Mouse (Mus musculus): ENCODE measurements at regions not wholly inside any gene's neighbourhood (a gene's known extent, or its start where the extent isn't known, plus 50 kb on each side); places are given as distances from the start of the nearest gene placed in this dataset.

DNA sequence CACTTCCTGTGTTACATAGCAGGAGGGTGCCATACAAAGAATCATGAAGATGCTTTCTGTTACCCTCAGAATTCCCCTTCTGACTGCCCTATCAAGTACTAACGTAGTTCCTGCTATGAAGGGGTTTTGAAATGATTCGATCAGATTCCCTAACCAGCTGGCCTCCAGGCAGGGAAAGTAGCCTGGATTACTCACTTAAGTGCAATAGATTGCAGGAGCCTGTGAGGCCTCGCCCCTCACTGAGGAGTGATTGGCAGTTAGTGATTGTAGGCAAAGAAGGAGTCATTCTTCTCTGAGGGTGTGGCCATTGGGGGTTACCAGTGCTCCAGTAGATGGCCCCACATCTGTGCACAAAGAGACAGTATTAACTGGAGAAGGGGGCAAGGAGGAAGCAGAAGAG lies 122.1 kb upstream of the Sox9 start:
- H3K4me2 ChIP-seq: no peak overlapping the region
- WGBS: 78% methylated on average over 3 of the region's 3 CpGs
- ATAC-seq (replicated peaks): no peak

DNA sequence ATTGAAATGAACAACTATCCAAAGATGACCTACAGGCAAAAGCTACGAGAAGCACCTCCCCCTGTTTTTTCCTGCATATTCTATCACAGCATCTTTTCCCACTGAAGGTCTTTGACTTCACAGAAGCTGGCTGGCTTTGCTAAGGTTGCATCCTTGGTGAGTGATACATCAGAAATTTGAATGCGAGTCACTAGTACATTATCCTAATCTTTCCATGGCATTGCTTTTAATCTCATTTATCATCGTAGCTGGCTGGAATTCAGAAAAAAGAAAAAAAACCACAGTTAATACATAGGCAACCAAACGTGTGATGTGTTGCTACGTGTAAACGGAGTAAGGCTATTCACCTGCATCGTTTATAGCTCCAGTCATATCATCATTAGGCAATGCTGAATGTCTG lies 120.6 kb upstream of the Sox9 start:
- 66% methylated on average over 7 of the region's 7 CpGs for WGBS
- Histone ChIP-seq H3K4me3 (no peak overlapping the region), H3K9ac (no peak overlapping the region), H3K36me3 (replicated peaks) (no peaks in the 10 kb centered on the region), H3K27me3 (replicated peaks) (no peaks in the 10 kb centered on the region), H3K4me1 (peaks cover 8% of the 10 kb centered on the region; the same call in 1 of the 2 replicates), H3K27ac (no peak overlapping the region), H3K9me3 (no peaks in the 10 kb centered on the region), H3K4me2 (no peak overlapping the region)
- no peak for ATAC-seq (replicated peaks)

More for the DNA sequence above, 122.1 kb upstream of the Sox9 start:
- Histone ChIP-seq H3K9me3 (no peaks in the 10 kb centered on the region), H3K9ac (no peak overlapping the region), H3K4me3 (no peak overlapping the region), H3K36me3 (replicated peaks) (no peaks in the 10 kb centered on the region), H3K4me1 (peaks cover 8% of the 10 kb centered on the region; the same call in 1 of the 2 replicates), H3K27ac (no peak overlapping the region), H3K27me3 (replicated peaks) (no peaks in the 10 kb centered on the region)

DNA sequence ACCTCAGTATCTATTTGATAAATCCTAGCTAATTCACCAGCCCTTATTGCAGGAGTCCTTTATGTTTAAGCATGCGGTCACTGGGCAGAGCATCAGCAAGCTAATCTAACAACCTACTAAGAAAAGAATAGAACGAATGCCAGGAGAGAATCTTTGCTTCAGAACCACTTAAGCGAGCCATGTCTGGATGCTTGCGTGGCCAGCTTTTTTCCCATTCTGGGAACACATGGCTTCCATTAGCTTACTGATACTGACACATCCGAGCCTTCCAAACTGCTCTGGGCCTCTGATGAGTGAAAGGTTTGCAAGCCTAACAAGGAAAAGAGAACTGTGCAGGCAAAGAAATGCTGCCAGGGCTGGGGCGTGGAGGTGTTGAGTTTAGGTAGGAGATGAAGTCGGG lies 114.7 kb upstream of the Sox9 start:
- no peaks in the 10 kb centered on the region for H3K27me3 ChIP-seq (replicated peaks)
- H3K4me1 ChIP-seq: no peaks in the 10 kb centered on the region
- H3K4me3 ChIP-seq: no peak overlapping the region
- no peaks in the 10 kb centered on the region for H3K9me3 ChIP-seq
- H3K27ac ChIP-seq: no peak overlapping the region
- ATAC-seq (replicated peaks): no peak
- H3K36me3 ChIP-seq (replicated peaks): no peaks in the 10 kb centered on the region
- H3K9ac ChIP-seq: no peak overlapping the region
- H3K4me2 ChIP-seq: no peak overlapping the region
- 94% methylated on average over 7 of the region's 7 CpGs for WGBS

DNA sequence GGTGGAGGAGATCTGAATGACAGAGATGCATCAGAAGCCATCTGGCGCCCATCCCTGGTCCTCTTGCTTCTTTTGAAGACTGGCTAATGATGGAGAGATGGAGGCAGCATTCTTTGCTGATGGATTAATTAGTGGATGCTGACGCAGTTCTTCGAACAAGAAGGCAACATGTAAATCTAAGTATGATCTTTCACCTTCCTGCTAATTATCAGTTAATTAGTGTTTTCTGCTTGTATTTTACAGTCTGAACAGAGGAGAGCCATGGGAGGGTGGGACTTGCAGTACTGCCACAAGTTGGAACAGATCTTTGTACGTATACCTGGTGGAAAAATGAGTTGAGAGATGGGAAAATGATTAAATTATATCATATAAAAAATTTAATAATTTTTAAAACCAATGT lies 109.9 kb upstream of the Sox9 start:
- 77% methylated on average over 4 of the region's 4 CpGs for WGBS
- Histone ChIP-seq H3K4me2 (no peak overlapping the region), H3K9me3 (no peaks in the 10 kb centered on the region), H3K9ac (no peak overlapping the region), H3K36me3 (replicated peaks) (no peaks in the 10 kb centered on the region), H3K4me1 (no peaks in the 10 kb centered on the region), H3K27ac (no peak overlapping the region), H3K27me3 (replicated peaks) (no peaks in the 10 kb centered on the region), H3K4me3 (no peak overlapping the region)
- no peak for ATAC-seq (replicated peaks)

DNA sequence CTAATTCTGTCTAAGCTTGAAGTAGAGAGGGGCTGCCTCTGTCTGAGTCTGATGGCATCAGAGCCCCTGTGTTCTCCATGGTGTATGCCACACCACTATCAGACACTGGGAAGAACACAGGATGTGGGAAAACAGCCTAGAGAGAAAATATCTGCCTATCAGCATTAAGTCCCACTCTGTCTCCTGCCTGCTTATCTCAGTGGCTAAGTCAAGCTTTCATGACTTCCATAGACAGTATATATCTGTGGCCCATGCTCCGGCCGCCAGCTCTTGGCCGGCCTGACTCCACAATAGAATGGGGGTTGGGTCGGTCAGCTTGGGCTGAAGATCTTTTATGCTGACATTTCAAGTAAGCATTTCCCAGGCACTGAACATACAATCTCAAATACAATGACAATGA lies 92.0 kb upstream of the Sox9 start:
- no peak overlapping the region for H3K27ac ChIP-seq
- 88% methylated on average over 4 of the region's 4 CpGs for WGBS
- no peak for ATAC-seq (replicated peaks)

DNA sequence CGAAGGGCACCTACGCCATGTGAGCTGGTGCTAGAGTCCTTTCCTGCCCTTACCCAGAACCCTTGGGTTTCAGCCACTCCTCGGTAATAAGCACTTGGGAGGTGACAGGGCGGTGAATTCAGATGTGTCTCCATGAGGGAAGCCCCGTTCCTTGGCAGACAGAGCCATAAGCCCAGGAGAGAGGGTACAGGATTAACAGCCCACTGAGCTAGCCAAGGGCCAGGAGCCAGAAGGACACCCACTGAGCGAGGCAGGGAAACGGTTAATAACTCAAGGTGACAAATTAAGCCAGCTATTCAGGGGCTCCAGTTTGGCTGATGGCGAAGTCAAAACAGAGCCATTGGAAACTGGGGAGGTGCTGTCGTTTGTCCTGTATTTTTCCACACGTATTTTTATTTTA lies 75.9 kb upstream of the Sox9 start:
- H3K27ac ChIP-seq: no peak overlapping the region
- no peak overlapping the region for H3K9ac ChIP-seq
- no peaks in the 10 kb centered on the region for H3K27me3 ChIP-seq (replicated peaks)
- WGBS: 72% methylated on average over 10 of the region's 10 CpGs
- H3K4me2 ChIP-seq: no peak overlapping the region
- H3K4me3 ChIP-seq: no peak overlapping the region
- H3K4me1 ChIP-seq: 0 out of 2 replicates have a peak, but pooled peaks cover 5% of the 10 kb centered on the region
- no peaks in the 10 kb centered on the region for H3K9me3 ChIP-seq
- ATAC-seq (replicated peaks): no peak
- H3K36me3 ChIP-seq (replicated peaks): no peaks in the 10 kb centered on the region

More for the DNA sequence above, 92.0 kb upstream of the Sox9 start:
- Histone ChIP-seq H3K27me3 (replicated peaks) (no peaks in the 10 kb centered on the region), H3K9me3 (no peaks in the 10 kb centered on the region), H3K9ac (no peak overlapping the region), H3K4me2 (no peak overlapping the region), H3K4me1 (no peaks in the 10 kb centered on the region), H3K36me3 (replicated peaks) (no peaks in the 10 kb centered on the region), H3K4me3 (no peak overlapping the region)

DNA sequence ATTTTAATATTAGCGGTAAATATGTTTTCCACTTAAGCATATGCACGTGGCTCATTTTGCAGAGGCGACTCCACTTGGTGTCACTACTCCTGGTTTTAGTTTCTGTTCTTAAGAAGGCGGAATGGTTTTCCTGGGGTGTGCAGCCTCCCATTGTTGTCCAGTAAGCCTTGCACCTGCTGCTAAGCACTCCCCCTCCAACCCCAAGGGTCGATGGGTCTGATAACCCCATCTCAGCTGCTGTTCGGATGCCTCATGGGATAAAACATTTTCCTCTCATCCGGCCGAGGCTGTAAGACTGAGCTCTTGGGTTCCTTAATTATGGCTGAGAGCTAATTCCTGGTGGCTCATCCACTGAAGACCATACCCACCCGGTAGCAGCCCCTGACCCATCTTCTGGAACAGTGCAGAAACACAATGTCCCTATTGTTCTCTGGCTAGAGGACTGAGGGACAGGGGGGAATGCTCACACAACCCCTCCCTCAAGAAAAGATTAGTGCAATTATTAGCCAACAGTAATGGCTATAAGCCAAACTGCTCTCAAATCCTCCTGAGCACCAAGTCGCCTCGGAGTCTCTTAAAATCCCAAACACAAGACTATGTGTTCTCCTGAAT lies 73.8 kb upstream of the Sox9 start:
- no peak overlapping the region for H3K4me3 ChIP-seq
- H3K27ac ChIP-seq: no peak overlapping the region
- H3K36me3 ChIP-seq (replicated peaks): no peaks in the 10 kb centered on the region
- H3K9me3 ChIP-seq: no peaks in the 10 kb centered on the region
- H3K9ac ChIP-seq: no peak overlapping the region
- 21% methylated on average over 11 of the region's 11 CpGs for WGBS
- ATAC-seq (replicated peaks): no peak; the same call in 1 of the 2 replicates
- H3K4me1 ChIP-seq: 0 out of 2 replicates have a peak, but pooled peaks cover 5% of the 10 kb centered on the region
- H3K4me2 ChIP-seq: no peak overlapping the region
- H3K27me3 ChIP-seq (replicated peaks): no peaks in the 10 kb centered on the region

DNA sequence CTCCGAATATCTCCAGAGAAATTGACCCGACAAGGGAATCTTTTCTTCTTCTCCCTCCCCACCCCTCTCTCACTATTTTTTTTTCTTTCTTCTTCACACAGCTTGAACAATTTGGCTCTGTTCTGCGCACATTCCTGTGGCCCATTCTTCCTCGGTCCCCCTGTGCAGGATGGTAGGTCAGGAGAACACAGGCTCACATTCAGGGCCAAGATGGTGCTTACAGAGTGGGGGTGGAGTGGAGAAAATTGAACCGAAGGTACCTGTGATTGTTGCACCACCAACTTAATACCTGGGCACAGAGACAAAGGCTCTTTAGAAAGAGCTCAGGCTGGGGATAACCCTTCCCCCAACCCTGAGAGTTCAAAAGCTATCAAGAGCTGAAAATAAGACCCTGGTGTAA lies 70.4 kb upstream of the Sox9 start:
- ATAC-seq (replicated peaks): no peak
- Histone ChIP-seq H3K4me1 (0 out of 2 replicates have a peak, but pooled peaks cover 5% of the 10 kb centered on the region), H3K9me3 (no peaks in the 10 kb centered on the region), H3K36me3 (replicated peaks) (no peaks in the 10 kb centered on the region), H3K9ac (no peak overlapping the region), H3K4me3 (no peak overlapping the region), H3K27ac (no peak overlapping the region), H3K4me2 (no peak overlapping the region), H3K27me3 (replicated peaks) (no peaks in the 10 kb centered on the region)
- 63% methylated on average over 5 of the region's 5 CpGs for WGBS

DNA sequence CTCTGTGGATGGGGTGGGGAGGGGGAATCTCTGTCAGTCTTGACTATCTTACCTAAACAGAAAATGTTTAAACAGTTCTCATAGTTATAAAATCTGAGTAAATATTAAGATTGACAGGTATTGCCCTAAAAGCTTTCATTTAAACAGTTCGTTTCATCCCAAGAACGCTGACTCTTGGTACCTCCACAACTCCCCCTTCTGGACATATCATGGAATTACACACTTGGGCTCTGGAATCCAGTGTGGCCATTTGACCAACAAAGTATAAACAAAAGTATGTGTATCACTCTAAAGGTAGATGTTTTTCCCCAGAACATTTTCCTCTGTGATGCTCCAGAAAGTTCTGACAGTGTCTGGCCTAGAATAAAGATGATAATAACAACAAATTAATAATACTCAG lies 63.5 kb upstream of the Sox9 start:
- 82% methylated on average over 2 of the region's 2 CpGs for WGBS
- H3K27me3 ChIP-seq (replicated peaks): no peaks in the 10 kb centered on the region
- H3K4me1 ChIP-seq: no peaks in the 10 kb centered on the region
- no peak overlapping the region for H3K9ac ChIP-seq
- H3K4me2 ChIP-seq: no peak overlapping the region
- no peak for ATAC-seq (replicated peaks)
- H3K36me3 ChIP-seq (replicated peaks): no peaks in the 10 kb centered on the region
- no peak overlapping the region for H3K27ac ChIP-seq
- no peak overlapping the region for H3K4me3 ChIP-seq
- no peaks in the 10 kb centered on the region for H3K9me3 ChIP-seq

DNA sequence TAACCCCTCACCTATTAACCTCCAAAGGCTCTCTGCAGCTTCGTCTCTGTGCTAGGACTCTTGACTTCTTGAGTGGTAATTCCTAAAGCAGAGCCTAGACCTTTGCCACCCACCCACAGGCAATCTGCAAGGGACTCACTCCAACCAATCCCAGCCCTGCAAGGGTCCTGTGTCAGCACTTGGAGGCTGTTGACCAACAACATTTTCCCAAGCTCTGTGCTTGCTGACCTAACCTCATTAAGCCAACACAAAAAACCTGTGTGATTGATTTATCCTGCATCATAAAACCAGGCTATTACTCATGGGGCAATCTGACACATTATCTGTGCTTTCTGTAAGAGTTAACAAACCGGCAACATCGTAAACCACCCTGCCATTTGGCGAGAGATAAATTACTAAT lies 61.4 kb upstream of the Sox9 start:
- no peak overlapping the region for H3K4me3 ChIP-seq
- no peak overlapping the region for H3K27ac ChIP-seq
- no peak overlapping the region for H3K9ac ChIP-seq
- no peaks in the 10 kb centered on the region for H3K27me3 ChIP-seq (replicated peaks)
- no peak for ATAC-seq (replicated peaks)
- no peaks in the 10 kb centered on the region for H3K9me3 ChIP-seq
- no peaks in the 10 kb centered on the region for H3K4me1 ChIP-seq
- H3K36me3 ChIP-seq (replicated peaks): no peaks in the 10 kb centered on the region
- WGBS: 89% methylated on average over 4 of the region's 4 CpGs
- H3K4me2 ChIP-seq: no peak overlapping the region

DNA sequence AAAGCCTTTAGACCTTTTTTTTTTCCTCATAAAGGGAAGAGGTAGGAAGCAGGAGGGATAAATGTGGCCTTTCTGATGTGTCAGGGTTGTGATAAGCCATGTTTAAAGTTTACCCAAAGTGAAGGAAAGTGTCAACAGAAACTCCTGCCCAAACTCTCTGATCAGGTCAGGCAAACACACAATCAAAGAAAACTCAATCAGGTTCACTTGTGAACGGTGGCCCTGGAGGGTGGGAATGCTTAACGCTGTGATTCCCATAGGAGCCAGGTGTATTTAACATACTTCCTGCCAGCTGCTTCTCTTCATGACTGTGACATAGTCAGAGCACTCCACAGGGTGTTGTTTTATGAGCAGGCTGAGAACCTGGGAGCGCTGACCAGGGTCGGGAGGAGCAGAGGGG lies 59.1 kb upstream of the Sox9 start:
- Histone ChIP-seq H3K9me3 (no peaks in the 10 kb centered on the region), H3K27me3 (replicated peaks) (no peaks in the 10 kb centered on the region), H3K27ac (no peak overlapping the region), H3K9ac (no peak overlapping the region), H3K4me3 (no peak overlapping the region), H3K4me1 (no peaks in the 10 kb centered on the region), H3K36me3 (replicated peaks) (no peaks in the 10 kb centered on the region), H3K4me2 (no peak overlapping the region)
- no peak for ATAC-seq (replicated peaks)
- 77% methylated on average over 4 of the region's 4 CpGs for WGBS

DNA sequence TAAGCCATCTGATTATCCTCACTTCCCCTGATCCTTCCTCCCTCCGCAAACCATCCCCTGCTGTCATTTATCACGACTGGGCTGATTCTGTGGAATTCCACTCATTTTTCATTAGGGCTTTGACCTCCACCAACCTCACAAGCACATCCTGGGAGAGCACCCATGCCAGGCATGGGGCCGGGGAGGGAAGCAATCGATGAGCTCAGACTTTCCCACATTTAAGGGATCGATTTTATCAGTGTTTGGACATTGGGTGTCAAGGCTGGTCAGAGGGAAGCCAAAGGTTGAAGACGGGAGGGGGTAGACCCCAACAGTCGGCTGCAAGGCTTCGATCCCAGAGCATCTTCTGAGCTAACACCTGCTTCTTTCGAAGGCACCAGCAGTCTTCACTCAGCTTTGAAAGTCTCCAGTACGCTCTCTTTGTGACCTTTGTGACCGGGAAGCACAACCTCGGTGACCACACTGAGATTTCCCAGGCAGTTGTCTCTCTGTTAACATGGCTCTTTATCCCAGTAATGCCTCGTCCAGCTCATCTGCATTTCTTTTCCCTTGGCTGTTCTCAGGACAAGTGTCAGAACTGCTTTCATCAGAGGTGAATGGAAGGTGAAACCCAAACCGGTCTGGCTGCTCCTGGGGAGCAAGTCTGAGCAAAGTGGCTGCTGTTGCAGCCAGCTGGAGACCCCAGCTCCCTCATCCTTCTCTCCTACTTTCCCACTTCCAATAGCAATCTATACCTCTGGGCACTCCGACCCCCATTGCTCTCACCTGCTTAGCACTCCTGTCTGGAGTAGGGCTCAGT lies 53.7 kb upstream of the Sox9 start:
- no peak overlapping the region for H3K4me3 ChIP-seq
- no peaks in the 10 kb centered on the region for H3K36me3 ChIP-seq (replicated peaks)
- no peak for ATAC-seq (replicated peaks)
- H3K9ac ChIP-seq: no peak overlapping the region
- no peaks in the 10 kb centered on the region for H3K9me3 ChIP-seq
- H3K27ac ChIP-seq: no peak overlapping the region
- no peaks in the 10 kb centered on the region for H3K4me1 ChIP-seq
- H3K27me3 ChIP-seq (replicated peaks): no peaks in the 10 kb centered on the region
- H3K4me2 ChIP-seq: no peak overlapping the region
- 36% methylated on average over 15 of the region's 15 CpGs for WGBS

Measured in midbrain, embryonic 15.5 days (tissue).